Mouse (Mus musculus) frontal cortex, postnatal 36 days (tissue): ENCODE data around the gene Rxylt1.

Source experiments
- DNase-seq, 2 experiments: peaks; one replicate each; pipeline ENCODE4 v3.0.0; 2022; ENCODE audit warnings: low spot score in 2 of 2

Gene Rxylt1

DNA sequence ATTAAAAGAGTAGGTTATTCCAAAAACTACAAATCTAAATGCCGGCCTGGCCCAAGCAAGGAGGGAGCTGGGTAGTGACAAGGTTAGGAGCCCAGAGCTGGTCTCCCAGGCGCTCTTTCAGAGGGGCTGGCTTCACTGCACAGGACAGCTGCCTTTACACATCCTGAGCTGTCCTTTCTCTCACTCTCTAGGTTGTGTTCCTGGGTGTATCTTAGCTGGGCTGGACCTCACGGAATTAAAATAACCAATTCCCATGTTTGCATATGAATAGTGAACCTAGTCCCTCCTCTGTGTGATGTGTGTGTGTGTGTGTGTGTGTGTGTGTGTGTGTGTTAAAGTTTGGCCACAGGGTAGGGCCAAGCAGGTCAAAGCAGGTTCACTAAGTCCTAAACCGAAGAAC, 52.2 kb downstream of the Rxylt1 start:
- no peak for DNase-seq

DNA sequence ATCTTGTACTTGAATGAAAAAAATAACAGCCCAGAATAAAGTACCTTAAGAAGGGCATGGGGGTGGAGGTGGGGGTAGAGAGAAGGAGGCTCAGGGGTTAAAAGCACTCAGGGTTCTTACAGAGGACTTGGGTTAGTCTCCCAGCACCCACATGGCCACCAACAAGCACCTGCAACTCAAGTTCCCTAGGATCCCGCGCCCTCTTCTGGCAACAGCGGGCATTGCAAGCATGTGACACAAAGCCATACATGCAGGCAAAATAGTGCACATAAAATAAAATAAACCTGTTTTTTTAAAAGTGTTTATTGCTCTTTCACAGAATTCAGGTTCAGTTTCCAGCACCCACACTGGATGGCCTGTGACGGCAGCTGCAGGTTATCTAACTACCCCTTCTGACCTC, 56.8 kb downstream of the Rxylt1 start:
- DNase-seq, result no peak

DNA sequence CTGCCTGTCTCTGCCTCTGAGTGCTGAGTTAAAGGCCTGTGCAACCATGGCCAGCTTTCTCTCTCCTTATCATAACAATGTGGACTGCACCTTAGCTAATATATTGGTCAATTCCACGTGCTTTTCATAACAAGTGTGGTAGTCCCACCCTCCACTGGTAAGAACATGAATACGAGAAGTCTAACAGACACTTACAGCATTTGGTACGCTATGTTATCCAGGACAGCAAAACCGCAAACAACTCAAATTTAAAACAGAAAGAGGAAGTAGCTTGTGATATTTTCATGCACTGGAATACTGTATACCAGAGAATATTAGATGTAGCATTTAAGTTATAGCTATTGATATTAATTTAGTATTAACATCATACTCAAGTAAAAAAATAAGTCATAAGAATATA, 57.6 kb downstream of the Rxylt1 start:
- no peak for DNase-seq

DNA sequence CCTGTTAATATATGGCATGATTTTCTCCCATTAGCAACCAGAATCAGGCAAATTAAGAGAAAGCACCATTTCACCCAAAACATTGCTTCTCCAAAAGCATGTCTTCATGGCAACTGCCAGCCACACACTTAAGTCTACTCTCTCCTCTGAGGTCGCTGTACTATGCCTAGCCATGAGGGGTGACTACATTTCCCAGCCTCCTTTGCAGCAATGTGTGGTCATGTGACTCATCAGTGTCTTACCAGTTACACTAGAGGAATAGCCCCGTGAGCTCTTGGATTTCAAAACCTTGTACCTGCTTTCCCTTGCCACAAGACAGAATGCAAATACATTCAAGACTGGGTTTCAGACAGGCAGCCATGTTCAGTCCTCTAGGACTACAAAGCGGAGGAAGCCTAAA, 58.6 kb downstream of the Rxylt1 start:
- DNase-seq, result no peak

DNA sequence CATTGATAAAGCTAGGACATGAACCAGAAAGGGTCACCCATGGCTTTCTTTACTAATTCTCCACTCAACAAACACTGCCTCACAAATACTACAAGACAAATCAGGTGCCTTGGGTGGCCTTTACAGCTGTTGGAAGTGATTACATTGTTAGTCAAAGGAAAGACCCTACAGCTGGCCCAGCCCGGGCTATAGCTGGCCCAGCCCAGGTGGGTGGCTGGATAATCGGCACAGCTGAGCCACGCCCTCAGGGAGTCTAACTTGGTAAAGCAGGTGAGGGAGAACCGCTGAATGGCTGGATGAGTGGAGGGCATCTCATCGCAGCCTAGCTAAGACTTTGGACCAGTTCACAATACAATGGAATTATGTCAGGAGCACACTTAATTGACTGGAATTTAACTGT, 63.9 kb downstream of the Rxylt1 start:
- no peak for DNase-seq

DNA sequence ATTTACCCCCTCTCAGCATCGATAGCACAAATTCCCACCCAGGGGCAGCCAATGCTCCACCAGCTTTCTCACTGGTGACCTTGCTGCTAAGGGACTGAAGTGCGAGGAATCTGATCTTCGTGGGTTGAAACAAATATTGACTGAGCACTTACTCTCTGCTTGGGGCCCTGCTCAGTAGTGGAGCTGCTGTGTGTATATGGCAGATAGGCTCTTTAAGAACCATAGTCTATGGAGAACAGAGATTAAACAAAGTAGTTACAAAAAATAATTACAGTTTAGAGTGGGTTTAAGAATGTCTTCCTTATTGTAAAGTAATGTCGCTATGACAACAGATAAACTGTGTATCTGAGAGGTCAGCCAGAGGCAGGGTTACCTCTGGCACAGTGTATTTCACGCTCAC, 66.8 kb downstream of the Rxylt1 start:
- DNase-seq, result no peak

DNA sequence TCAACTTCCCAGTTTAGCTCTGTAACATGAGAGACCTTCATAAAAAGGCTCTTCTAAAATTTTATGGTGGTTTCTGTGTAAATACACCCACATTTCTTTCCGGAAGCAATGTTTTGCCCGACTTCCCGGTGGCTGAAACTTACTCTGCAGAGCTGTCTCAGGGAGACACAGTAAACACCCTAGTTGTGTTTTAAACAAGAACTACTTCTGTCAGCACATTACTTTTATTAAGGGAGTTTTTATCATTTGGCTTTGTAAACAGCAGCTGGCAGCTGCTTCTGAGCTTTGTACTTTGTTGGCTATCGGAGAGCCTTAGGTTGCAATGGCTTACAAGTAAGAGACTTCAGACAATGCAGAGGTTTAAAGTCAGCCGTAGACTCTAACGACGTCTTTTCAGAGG, 67.4 kb downstream of the Rxylt1 start:
- DNase-seq, result no peak
